Mouse (Mus musculus) megakaryocyte, embryonic 14.5 days (primary cell): Measurements from ENCODE around the gene Lin28b.

Experiments used
- FLI1 ChIP-seq: IDR thresholded peaks from 2 replicates; pipeline ENCODE4 v1.6.1; 2012; ENCODE audit warnings: low read length, inconsistent platforms, mixed read lengths
- GATA1 ChIP-seq: IDR thresholded peaks from 3 replicates; pipeline ENCODE4 v1.6.1; 2012; ENCODE audit warnings: mixed read lengths, low read length, inconsistent platforms, borderline replicate concordance

DNA sequence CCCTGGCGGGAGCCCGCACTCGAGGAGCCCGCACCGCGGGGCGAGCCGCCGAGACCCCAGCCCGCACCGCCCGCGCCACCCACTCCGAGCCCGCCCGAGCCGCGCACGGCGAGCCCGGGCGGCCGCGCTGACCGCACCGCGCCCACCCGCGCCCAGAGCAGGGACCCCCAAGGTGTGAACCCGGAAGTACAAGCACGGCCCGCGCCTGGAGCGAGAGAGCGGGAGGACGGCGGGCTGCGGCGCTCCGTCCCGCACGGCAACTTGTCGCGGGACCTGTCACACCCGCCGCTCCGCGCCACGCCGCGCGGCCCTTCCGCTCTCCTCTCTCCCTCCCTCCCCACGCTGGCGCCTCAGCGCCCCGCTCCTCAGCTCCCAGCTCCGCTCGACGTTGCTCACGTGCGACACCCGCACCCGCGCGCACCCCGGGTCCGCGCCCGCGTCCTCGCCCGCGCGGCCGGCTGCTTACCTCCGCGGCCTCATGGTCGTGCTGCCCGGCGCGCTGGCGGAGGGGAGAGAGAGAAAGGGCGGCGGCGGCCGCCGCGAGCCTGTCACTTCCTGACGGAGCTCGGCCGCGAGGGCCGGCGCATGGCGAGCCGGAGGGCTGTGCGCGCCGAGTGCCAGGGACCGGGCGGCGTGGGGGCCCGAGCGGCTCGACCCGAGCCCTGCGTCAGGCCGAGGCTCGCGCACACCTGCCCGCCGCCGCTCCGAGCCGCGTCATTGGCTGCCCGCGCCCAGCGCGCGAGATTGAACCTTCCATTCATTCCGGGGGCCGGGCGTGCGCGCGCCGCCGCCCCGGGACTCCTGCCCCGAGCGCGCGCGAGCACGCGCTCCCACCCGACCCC lies at the start of gene Lin28b:
- TF ChIP-seq GATA1 (no peak), FLI1 (no peak)
